Mouse (Mus musculus) layer of hippocampus, adult 11-12 months (tissue): ENCODE measurements around the gene Ppdpf.
A peak's percentile ranks its signal among the peaks of the same experiment; 100 is the strongest.
"Not testable (repeated sequence)": the region's sequence is repeated elsewhere in the genome, so short reads cannot be mapped to it uniquely, and the experiment has no call there.

Experiments used
- DNase-seq: peaks from one replicate; pipeline ENCODE4 v3.0.0; 2022; ENCODE audit warnings: low spot score

Gene Ppdpf

GRCm38 (mm10) chr2:181159091-181159514 is 27.9 kb upstream of the Ppdpf start:
- DNase-seq: peak; percentile 76

- peak; percentile 76 for DNase-seq
Measured at GRCm38 (mm10) chr2:181159771-181160170, 27.3 kb upstream of the Ppdpf start.

GRCm38 (mm10) chr2:181160821-181161220 is 26.2 kb upstream of the Ppdpf start:
- no peak for DNase-seq

- DNase-seq: no peak
Measured at GRCm38 (mm10) chr2:181166469-181166868, 20.6 kb upstream of the Ppdpf start.

- no peak for DNase-seq
Measured at GRCm38 (mm10) chr2:181174646-181175045, 12.4 kb upstream of the Ppdpf start.

- no peak for DNase-seq
Measured at GRCm38 (mm10) chr2:181178015-181178414, 9.0 kb upstream of the Ppdpf start.

GRCm38 (mm10) chr2:181178471-181178870 is 8.6 kb upstream of the Ppdpf start:
- no peak for DNase-seq

- no peak for DNase-seq
Measured at GRCm38 (mm10) chr2:181180898-181181297, 6.1 kb upstream of the Ppdpf start.

GRCm38 (mm10) chr2:181186635-181187034 is 412 bp upstream of the Ppdpf start:
- peak; percentile 93 for DNase-seq

GRCm38 (mm10) chr2:181188681-181189080 is 1.6 kb downstream of the Ppdpf start:
- DNase-seq: no peak

GRCm38 (mm10) chr2:181189321-181189720 is 2.3 kb downstream of the Ppdpf start:
- no peak for DNase-seq

- not testable (repeated sequence) for DNase-seq
Measured at GRCm38 (mm10) chr2:181191385-181191784, 4.3 kb downstream of the Ppdpf start.

- no peak for DNase-seq
Measured at GRCm38 (mm10) chr2:181191936-181192335, 4.9 kb downstream of the Ppdpf start.

GRCm38 (mm10) chr2:181193044-181193443 is 6.0 kb downstream of the Ppdpf start:
- DNase-seq: no peak

- no peak for DNase-seq
Measured at GRCm38 (mm10) chr2:181196628-181197300, 9.7 kb downstream of the Ppdpf start.

GRCm38 (mm10) chr2:181201606-181202005 is 14.6 kb downstream of the Ppdpf start:
- no peak for DNase-seq

- DNase-seq: no peak
Measured at GRCm38 (mm10) chr2:181202422-181202821, 15.4 kb downstream of the Ppdpf start, which contains the start of gene Ptk6. Gene Ptk6 (minus strand): TSS chr2:181202789.

GRCm38 (mm10) chr2:181202886-181203285 is 15.8 kb downstream of the Ppdpf start:
- no peak for DNase-seq

- no peak for DNase-seq
Measured at GRCm38 (mm10) chr2:181205678-181206077, 18.6 kb downstream of the Ppdpf start.

GRCm38 (mm10) chr2:181206118-181206517 is 19.1 kb downstream of the Ppdpf start:
- no peak for DNase-seq

GRCm38 (mm10) chr2:181212389-181213020 is 25.5 kb downstream of the Ppdpf start:
- no peak for DNase-seq

- no peak for DNase-seq
Measured at GRCm38 (mm10) chr2:181213021-181213445, 26.0 kb downstream of the Ppdpf start, which contains the start of gene Srms. Gene Srms (minus strand): TSS chr2:181213185.

- no peak for DNase-seq
Measured at GRCm38 (mm10) chr2:181216037-181216436, 29.0 kb downstream of the Ppdpf start.
